Mouse (Mus musculus): ENCODE data around the gene Trhr2.

DNA sequence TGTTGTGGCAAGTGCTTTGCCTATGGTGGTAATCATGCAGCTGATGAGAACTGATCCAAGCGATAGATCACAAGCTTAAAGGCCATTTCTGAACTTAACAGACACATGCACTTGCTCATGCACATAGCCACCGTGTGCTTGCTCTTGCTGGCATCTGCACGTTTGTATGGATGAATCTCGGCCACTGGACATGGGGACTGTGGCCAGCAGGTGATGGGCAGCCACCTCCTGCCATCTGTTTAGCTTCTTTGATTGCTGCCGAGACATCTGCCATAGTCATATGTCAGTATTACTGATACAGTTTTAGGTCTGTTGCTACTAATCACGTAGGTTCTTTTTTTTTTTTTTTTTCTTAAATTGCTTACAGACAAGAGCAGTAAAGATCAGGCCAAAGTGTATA lies 34.7 kb upstream of the Trhr2 start:
- TF ChIP-seq POLR2A (IDR thresholded peaks at IDR 0.05; ENCODE audit: low read depth, low read length): no peak
- TF ChIP-seq CTCF (IDR thresholded peaks at IDR 0.05; ENCODE audit: extremely low read depth, insufficient read length, insufficient replicate concordance, low read depth, low read length): no peak
